Mouse (Mus musculus) heart, embryonic 12.5 days (tissue): ENCODE measurements at regions not wholly inside any gene's neighbourhood (a gene's known extent, or its start where the extent isn't known, plus 50 kb on each side); places are given as distances from the start of the nearest gene placed in this dataset.
"Not testable (repeated sequence)": the region's sequence is repeated elsewhere in the genome, so short reads cannot be mapped to it uniquely, and the experiment has no call there.

ENCODE experiments used
- ATAC-seq: fragments of 200-750 bp; cut with Nextera tagmentation; 2 replicates; pipeline ENCODE4 v1.8.0; 2017; ENCODE audit warnings: moderate TSS enrichment, moderate library complexity; ENCODE audit not compliant: insufficient number of reproducible peaks, low FRiP score
- H3K27ac ChIP-seq: fragments of 300-500 bp; sonication (generic); 2 replicates; pipeline ENCODE4 v1.5.1; 2016; ENCODE audit warnings: mild to moderate bottlenecking, moderate library complexity; ENCODE audit not compliant: poor library complexity, severe bottlenecking
- H3K27me3 ChIP-seq: fragments of 300-500 bp; sonication (generic); replicated peaks from 2 replicates; pipeline ENCODE4 v1.6.1; 2016; ENCODE audit warnings: mild to moderate bottlenecking, moderate library complexity
- H3K36me3 ChIP-seq: fragments of 300-500 bp; sonication (generic); 2 replicates; pipeline ENCODE4 v1.6.1; 2016; ENCODE audit warnings: mild to moderate bottlenecking, moderate library complexity
- H3K4me1 ChIP-seq: fragments of 300-500 bp; sonication (generic); replicated peaks from 2 replicates; pipeline ENCODE4 v1.6.1; 2016; ENCODE audit warnings: mild to moderate bottlenecking
- H3K4me2 ChIP-seq: fragments of 300-500 bp; sonication (generic); 2 replicates; pipeline ENCODE4 v1.6.1; 2016; ENCODE audit warnings: mild to moderate bottlenecking, moderate library complexity
- H3K4me3 ChIP-seq: fragments of 300-500 bp; sonication (generic); 2 replicates; pipeline ENCODE4 v1.5.1; 2016; ENCODE audit warnings: mild to moderate bottlenecking
- H3K9ac ChIP-seq: fragments of 300-500 bp; sonication (generic); 2 replicates; pipeline ENCODE4 v1.6.1; 2016; ENCODE audit warnings: mild to moderate bottlenecking, moderate library complexity
- H3K9me3 ChIP-seq: fragments of 300-500 bp; sonication (generic); replicated peaks from 2 replicates; pipeline ENCODE4 v1.6.1; 2016; ENCODE audit warnings: mild to moderate bottlenecking, moderate library complexity
- WGBS: fragments of 180-500 bp; shearing (Covaris S2); methylation state at CpG from one replicate; pipeline ENCODE4 v1.1.7; 2016; 5-methylcytosine and 5-hydroxymethylcytosine counted together

DNA sequence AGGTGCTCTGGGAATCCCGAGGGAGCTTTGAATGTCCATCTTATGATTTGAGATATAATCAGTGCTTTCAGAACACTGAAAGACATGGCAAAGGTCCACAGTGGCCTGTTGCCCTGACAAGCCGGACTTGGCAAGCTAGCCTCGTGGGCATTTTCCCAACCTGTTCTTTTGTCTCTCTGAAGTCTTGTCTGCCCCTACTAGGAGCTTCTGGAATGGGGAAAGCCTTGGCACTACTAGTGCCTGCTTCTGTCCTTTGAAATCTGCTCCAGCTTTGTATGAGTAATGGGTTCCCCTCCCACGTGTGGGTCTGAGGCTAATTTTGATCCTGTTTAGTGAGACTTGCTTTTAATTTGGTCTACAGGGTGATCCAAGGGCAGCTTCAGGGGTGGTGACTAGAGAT is 238.3 kb downstream of the Bcl11a start:
- H3K9me3 ChIP-seq: no peaks in the 10 kb centered on the region
- no peaks in the 10 kb centered on the region for H3K27me3 ChIP-seq
- 67% methylated on average over 4 of the region's 4 CpGs for WGBS
- no peak for ATAC-seq
- no peak overlapping the region for H3K4me2 ChIP-seq
- no peak overlapping the region for H3K4me3 ChIP-seq
- H3K27ac ChIP-seq: no peak overlapping the region
- no peak overlapping the region for H3K9ac ChIP-seq
- H3K4me1 ChIP-seq: no peaks in the 10 kb centered on the region
- no peaks in the 10 kb centered on the region for H3K36me3 ChIP-seq

DNA sequence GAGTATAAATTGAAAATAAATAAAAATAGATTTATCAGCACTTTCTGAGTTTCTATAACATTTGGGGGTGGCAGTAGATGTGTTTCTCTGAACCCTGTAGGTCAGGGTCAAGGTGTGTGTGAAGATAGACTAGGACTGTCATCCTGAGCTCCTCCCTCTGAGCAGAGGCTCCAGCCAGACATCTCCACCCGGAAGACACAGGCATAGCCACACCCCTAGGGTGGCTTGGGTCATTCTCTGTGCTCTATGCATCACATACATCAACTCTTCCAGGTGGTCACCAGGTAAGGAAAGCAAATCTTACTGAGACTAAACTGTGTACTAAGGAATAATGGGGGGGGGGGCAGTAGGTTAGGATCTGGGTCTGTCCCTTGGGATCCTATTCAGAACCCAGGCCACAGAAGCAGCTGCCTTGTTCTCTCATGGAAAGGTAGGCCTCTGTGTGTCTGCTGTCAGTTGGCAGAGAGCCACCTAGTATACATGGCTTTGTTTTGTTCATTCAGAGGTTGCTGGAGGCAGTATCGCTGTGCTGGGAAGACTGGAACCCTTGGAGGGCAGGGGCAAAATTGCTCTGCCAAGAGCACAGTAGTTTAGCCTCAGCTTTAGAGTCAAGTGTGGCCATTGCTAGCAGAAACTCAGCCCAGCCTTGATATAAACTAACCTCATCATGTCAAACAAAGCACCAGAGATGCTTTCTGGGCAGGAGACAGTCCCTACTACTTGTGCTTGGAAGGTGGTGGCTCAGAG is 240.3 kb downstream of the Bcl11a start:
- H3K9me3 ChIP-seq: no peaks in the 10 kb centered on the region
- ATAC-seq: no peak
- WGBS: 79% methylated on average over 2 of the region's 2 CpGs
- no peak overlapping the region for H3K27ac ChIP-seq
- no peaks in the 10 kb centered on the region for H3K27me3 ChIP-seq
- no peak overlapping the region for H3K4me2 ChIP-seq
- H3K4me3 ChIP-seq: no peak overlapping the region
- H3K4me1 ChIP-seq: no peaks in the 10 kb centered on the region
- no peaks in the 10 kb centered on the region for H3K36me3 ChIP-seq
- no peak overlapping the region for H3K9ac ChIP-seq

DNA sequence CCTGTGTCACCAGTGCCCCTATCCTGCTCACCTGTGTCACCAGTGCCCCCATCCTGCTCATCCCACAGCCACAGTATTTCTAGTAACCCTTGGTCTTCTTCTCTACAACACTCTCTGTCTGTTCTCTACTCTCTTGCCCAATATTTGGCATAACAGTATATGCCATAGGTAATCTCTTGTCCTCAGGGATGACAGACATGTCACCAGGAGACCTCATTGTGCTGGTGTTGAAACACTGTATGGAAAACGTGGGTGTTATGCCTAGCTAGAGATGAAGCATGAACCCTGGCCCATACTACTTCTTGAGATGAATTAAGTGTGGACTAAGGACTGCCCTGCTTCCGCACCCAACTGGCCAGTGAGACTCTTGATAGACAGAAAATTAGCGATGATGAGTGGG is 241.4 kb downstream of the Bcl11a start:
- Histone ChIP-seq H3K36me3 (no peaks in the 10 kb centered on the region), H3K4me3 (no peak overlapping the region), H3K9ac (no peak overlapping the region), H3K27me3 (no peaks in the 10 kb centered on the region), H3K4me1 (no peaks in the 10 kb centered on the region), H3K4me2 (no peak overlapping the region), H3K27ac (no peak overlapping the region), H3K9me3 (no peaks in the 10 kb centered on the region)
- no peak for ATAC-seq
- WGBS: 68% methylated on average over 3 of the region's 3 CpGs

DNA sequence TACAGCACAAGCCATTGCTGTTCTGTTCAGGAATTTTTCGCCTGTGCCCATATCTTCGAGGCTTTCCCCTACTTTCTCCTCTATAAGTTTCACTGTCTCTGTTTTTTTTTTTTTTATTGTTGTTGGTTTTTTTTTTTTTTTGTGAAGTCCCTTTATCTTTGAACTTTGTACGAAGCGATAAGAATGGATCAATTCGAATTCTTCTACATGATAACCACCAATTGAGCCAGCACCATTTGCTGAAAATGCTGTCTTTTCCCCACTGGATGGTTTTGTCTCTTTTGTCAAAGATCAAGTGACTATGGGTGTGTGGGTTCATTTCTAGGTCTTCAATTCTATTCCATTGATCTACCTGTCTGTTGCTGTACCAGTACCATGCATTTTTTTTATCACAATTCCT is 244.6 kb downstream of the Bcl11a start:
- WGBS: 84% methylated on average over 5 of the region's 5 CpGs

DNA sequence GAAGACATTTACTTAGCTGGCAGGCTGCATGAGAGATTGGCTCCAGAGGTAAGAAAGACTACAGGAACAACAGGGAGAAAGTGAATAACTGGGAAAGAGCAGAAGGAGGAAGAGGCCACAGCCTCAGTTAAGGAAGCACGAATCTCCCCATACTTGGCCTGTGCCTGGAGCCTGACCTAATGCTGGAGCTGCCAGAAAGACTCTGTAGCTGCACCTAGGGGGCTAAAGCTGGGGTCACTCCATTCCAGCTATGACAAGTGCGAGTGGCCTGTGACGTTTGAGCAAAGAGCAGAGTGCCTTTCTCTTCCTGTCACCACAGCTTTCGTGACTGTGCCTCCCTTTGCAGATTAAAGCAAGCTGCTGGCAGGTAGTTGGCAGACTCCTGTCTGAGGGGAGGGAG is 250.6 kb downstream of the Bcl11a start:
- no peak for ATAC-seq
- no peaks in the 10 kb centered on the region for H3K36me3 ChIP-seq
- no peak overlapping the region for H3K4me3 ChIP-seq
- 0 out of 2 replicates have a peak overlapping the region, but pooled peaks have one; percentile 28 for H3K9ac ChIP-seq
- H3K4me2 ChIP-seq: no peak overlapping the region
- 0 out of 2 replicates have a peak overlapping the region, but pooled peaks have one; percentile 13 for H3K27ac ChIP-seq
- H3K27me3 ChIP-seq: no peaks in the 10 kb centered on the region
- H3K9me3 ChIP-seq: no peaks in the 10 kb centered on the region
- WGBS: 15% methylated on average over 4 of the region's 4 CpGs
- peaks cover 15% of the 10 kb centered on the region for H3K4me1 ChIP-seq

More for the DNA sequence above, 244.6 kb downstream of the Bcl11a start:
- not testable (repeated sequence) for H3K27me3 ChIP-seq, H3K9ac ChIP-seq, H3K4me1 ChIP-seq, H3K4me3 ChIP-seq, H3K36me3 ChIP-seq, ATAC-seq, H3K4me2 ChIP-seq, H3K9me3 ChIP-seq, H3K27ac ChIP-seq

DNA sequence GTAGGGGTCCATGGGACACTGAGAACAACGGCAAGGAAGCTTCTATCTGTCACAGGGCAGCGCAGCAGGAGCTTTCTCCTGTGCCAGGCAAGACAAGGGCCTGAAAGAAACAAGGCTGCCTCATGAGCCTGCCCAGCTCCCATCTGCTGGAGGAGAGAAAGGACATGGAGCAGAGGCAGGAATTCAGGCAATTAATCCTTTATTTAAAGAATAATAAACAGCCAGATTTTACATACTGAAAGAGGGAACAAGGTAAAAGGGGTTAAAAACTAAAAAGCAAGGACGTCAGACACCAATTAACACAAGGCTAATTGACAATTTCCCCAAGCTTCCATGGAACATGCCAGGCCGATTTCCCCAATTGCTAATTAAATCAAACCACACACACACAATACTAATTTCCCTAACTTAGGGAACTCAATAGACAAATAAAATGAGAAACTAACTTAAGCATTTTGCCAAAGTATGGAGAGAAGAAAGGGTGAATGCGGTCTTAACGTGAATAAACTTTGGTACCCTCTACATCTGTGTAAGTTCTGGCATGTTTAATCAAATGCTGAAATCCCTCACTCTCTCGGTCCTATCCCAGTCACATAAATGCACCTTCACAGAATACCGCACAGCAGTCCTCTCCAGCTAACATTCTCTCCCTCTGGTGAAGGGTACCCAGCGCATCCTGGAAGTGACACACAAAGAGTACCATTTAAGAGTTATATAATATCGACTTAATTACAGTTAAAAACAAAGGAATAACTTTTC is 252.7 kb downstream of the Bcl11a start:
- Histone ChIP-seq H3K36me3 (no peaks in the 10 kb centered on the region), H3K27me3 (no peaks in the 10 kb centered on the region), H3K4me2 (no peak overlapping the region), H3K4me1 (peaks cover 15% of the 10 kb centered on the region), H3K9ac (no peak overlapping the region), H3K27ac (no peak overlapping the region), H3K4me3 (no peak overlapping the region), H3K9me3 (no peaks in the 10 kb centered on the region)
- 79% methylated on average over 10 of the region's 10 CpGs for WGBS
- no peak for ATAC-seq

DNA sequence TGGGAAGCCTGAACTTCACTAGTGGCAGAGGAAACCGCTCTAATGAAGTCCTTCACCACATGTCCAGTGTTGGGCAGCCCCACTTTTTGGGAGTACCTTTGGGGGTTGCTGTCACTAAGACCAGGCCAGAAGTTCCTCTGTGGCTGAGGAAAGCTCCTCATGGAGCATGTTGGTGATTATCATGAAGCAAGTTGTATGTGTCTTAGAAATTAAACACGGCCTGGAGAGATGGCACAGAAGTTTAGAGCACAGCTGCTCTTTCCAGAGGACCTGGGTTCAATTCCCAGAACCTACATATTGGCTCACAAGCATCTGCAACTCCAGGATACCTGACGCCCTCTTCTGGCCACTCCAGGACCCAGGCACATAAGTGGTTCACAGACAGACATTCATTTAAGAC is 254.4 kb downstream of the Bcl11a start:
- Histone ChIP-seq H3K4me3 (no peak overlapping the region), H3K9me3 (no peaks in the 10 kb centered on the region), H3K27ac (no peak overlapping the region), H3K4me2 (no peak overlapping the region), H3K4me1 (peaks cover 15% of the 10 kb centered on the region), H3K36me3 (no peaks in the 10 kb centered on the region), H3K9ac (no peak overlapping the region), H3K27me3 (no peaks in the 10 kb centered on the region)
- WGBS: 85% methylated on average over 3 of the region's 3 CpGs
- ATAC-seq: no peak

DNA sequence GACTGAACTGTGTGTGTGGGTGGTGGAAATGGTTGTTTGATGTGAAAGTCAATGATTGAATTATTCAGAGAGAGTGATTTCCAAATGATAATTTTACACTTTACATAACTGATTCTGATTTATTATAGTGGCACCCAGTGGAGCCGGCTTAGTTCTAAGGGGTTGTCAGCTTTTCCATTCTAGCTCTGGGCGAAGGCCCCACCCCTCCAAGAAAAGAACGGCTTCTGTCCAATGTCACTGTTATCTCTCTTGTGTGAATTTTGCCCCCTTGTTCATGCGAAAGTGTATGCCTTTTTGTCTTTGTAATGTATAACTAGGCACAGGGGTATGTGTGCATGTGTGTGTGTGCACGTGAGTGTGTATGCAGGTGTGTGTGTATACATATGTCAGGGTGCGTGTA is 255.3 kb downstream of the Bcl11a start:
- H3K27me3 ChIP-seq: no peaks in the 10 kb centered on the region

DNA sequence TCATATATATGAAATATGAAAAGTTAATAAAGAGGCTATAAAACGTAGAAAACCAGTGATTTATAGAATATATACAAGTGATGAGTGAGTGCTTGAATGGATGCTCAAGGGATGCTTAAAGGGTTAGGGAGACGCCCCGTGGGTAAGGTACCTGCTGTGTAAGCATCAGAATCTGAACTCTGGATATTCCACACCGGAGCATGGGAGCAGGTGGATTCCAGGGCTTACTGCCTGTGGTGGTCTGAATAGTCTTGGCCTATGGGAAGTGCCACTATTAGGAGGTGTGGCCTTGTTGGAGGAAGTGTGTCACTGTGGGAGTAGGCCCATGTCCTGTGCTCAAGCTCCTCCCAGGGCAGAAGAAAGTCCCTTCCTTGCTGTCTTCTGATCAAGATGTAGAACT is 257.4 kb downstream of the Bcl11a start:
- ATAC-seq: no peak

More for the DNA sequence above, 255.3 kb downstream of the Bcl11a start:
- 66% methylated on average over 6 of the region's 6 CpGs for WGBS
- Histone ChIP-seq H3K9me3 (no peaks in the 10 kb centered on the region), H3K27ac (no peak overlapping the region), H3K4me3 (no peak overlapping the region), H3K9ac (no peak overlapping the region), H3K36me3 (no peaks in the 10 kb centered on the region), H3K4me2 (no peak overlapping the region), H3K4me1 (peaks cover 14% of the 10 kb centered on the region)
- no peak for ATAC-seq

DNA sequence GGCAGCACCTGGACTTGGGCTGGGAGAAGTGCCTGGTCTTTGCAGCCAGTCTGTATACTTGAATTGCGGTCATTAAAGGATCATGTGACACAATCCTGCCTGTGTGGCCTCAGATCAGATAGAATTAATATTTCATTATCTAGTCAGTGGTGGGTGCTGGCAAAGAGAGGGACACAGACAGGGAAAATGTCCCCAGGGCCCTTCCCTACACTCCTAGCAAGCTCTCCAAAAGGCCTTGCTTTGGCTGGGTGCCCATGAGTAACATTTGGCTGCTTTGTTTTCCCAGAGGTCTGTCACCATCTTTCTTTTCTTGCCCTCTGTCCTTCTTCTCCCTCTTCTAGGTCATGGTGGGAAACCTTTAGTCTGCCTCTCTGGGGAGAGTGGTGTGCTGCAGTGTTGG is 260.3 kb downstream of the Bcl11a start:
- no peak overlapping the region for H3K9ac ChIP-seq
- no peaks in the 10 kb centered on the region for H3K4me1 ChIP-seq
- no peak for ATAC-seq
- H3K36me3 ChIP-seq: no peaks in the 10 kb centered on the region
- no peaks in the 10 kb centered on the region for H3K9me3 ChIP-seq
- no peaks in the 10 kb centered on the region for H3K27me3 ChIP-seq
- H3K27ac ChIP-seq: no peak overlapping the region
- no peak overlapping the region for H3K4me3 ChIP-seq
- 96% methylated on average over 1 of the region's 1 CpGs for WGBS
- no peak overlapping the region for H3K4me2 ChIP-seq

More for the DNA sequence above, 257.4 kb downstream of the Bcl11a start:
- Histone ChIP-seq H3K4me2 (no peak overlapping the region), H3K27me3 (no peaks in the 10 kb centered on the region), H3K9me3 (no peaks in the 10 kb centered on the region), H3K4me1 (0 out of 2 replicates have a peak, but pooled peaks cover 3% of the 10 kb centered on the region), H3K4me3 (no peak overlapping the region), H3K27ac (no peak overlapping the region), H3K36me3 (no peaks in the 10 kb centered on the region), H3K9ac (no peak overlapping the region)
- 87% methylated on average over 4 of the region's 4 CpGs for WGBS

DNA sequence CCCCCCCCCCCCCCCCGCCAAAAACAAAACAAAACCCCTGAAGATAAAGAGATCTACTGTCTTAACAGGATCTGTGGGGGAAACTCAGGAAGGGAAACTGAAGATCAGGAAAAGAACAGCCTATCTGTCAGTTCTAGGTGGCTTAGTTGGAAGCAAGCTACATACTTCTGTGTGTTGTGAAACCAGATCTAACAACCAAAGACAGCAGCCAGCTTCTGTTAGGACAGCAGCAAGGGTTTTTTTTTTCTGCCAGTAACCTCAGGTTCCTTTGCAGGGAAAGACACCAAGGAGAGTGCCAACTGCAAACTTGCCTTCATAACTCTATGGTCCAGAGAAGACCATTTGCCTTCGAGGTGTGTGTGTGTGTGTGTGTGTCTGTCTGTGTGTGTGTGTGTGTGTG is 261.2 kb downstream of the Bcl11a start:
- ATAC-seq: no peak
- H3K9ac ChIP-seq: no peak overlapping the region
- no peak overlapping the region for H3K27ac ChIP-seq
- 76% methylated on average over 1 of the region's 2 CpGs for WGBS
- H3K4me1 ChIP-seq: no peaks in the 10 kb centered on the region
- no peak overlapping the region for H3K4me2 ChIP-seq
- no peak overlapping the region for H3K4me3 ChIP-seq
- H3K36me3 ChIP-seq: no peaks in the 10 kb centered on the region
- H3K27me3 ChIP-seq: no peaks in the 10 kb centered on the region
- no peaks in the 10 kb centered on the region for H3K9me3 ChIP-seq
